In genomic region chr9:44715705-44716362, GRCm38 (mm10) we compare ENCODE assay signal across 27 mouse cellular contexts. TPM values are rescaled to one million over a fixed set of nuclear protein-coding genes. Genes with fewer than 3 reads are reported as not detected.
DNase-seq lines count a peak whose midpoint lies in the region; TF ChIP-seq lines count a peak whose summit lies in the region.
"Had no signal": no experiment of that assay in that cellular context is flagged by ENCODE, and none has a peak within 500 bp of the region (broad histone marks: within the 10 kb centered on the region; RNA-seq: fewer than 3 reads in every experiment).

No protein-coding gene starts in this region.

- no peaks in the 10 kb centered on the region for H3K36me3 ChIP-seq in ES-Bruce4 (ENCODE audit: control insufficient read depth, insufficient read depth, low read length, poor library complexity, severe bottlenecking)

- peak overlapping the region; percentile 91; the same call in 1 of the 2 replicates for H3K27ac ChIP-seq in layer of hippocampus, adult 2 months
- H3K27ac ChIP-seq in ES-Bruce4 (ENCODE audit: insufficient read depth, low read length): no peak overlapping the region
- peak overlapping the region; percentile 16 for H3K27ac ChIP-seq in olfactory bulb, adult 2 months (ENCODE audit: insufficient read depth, low read depth, low read length)
- H3K27ac ChIP-seq: embryonic facial prominence, embryonic 13.5 days; embryonic facial prominence, embryonic 15.5 days; forebrain, embryonic 10.5 days; forebrain, embryonic 12.5 days had no signal

- 95% methylated on average over 29 of the region's 29 CpGs for WGBS in olfactory bulb, adult 2 months

- H3K4me1 ChIP-seq in ES-Bruce4 (ENCODE audit: control insufficient read depth, insufficient read depth, low read length): peaks cover 3% of the 10 kb centered on the region
- H3K4me1 ChIP-seq in olfactory bulb, adult 2 months (ENCODE audit: control insufficient read depth, insufficient read depth, low read length): peaks cover 80% of the 10 kb centered on the region

- no peaks in the 10 kb centered on the region for H3K27me3 ChIP-seq in ES-Bruce4 (ENCODE audit: control insufficient read depth, insufficient read depth, low read length, poor library complexity, severe bottlenecking)
- H3K27me3 ChIP-seq: embryonic facial prominence, embryonic 13.5 days; embryonic facial prominence, embryonic 15.5 days; forebrain, embryonic 12.5 days; Patski had no signal

- no peak for TF ChIP-seq POLR2A in ES-Bruce4 (IDR thresholded peaks at IDR 0.05; ENCODE audit: insufficient read depth, low read length)
- TF ChIP-seq POLR2A in olfactory bulb, adult 2 months (IDR thresholded peaks at IDR 0.05; ENCODE audit: insufficient read depth, low read depth, low read length): no peak

- H3K9ac ChIP-seq in ES-Bruce4 (ENCODE audit: low read depth, poor library complexity, severe bottlenecking): peak overlapping the region; percentile 10; the same call in 1 of the 2 replicates
- H3K9ac ChIP-seq: embryonic facial prominence, embryonic 13.5 days; embryonic facial prominence, embryonic 15.5 days; forebrain, embryonic 12.5 days had no signal

- H3K4me3 ChIP-seq in layer of hippocampus, adult 2 months: no peak overlapping the region; the same call in 1 of the 2 replicates
- H3K4me3 ChIP-seq in ES-Bruce4 (ENCODE audit: low read depth, low read length): peak overlapping the region; percentile 59
- no peak overlapping the region for H3K4me3 ChIP-seq in olfactory bulb, adult 2 months (ENCODE audit: insufficient read depth, low read depth, low read length)
- H3K4me3 ChIP-seq: embryonic facial prominence, embryonic 13.5 days; embryonic facial prominence, embryonic 15.5 days; erythroblast, embryonic 14.5 days; forebrain, embryonic 10.5 days; forebrain, embryonic 12.5 days had no signal

- no peak for TF ChIP-seq CTCF in layer of hippocampus, adult 2 months (conservative IDR thresholded peaks at IDR 0.05)
- no peak for TF ChIP-seq CTCF in ES-Bruce4 (IDR thresholded peaks at IDR 0.05; ENCODE audit: low read depth, low read length)
- TF ChIP-seq CTCF in olfactory bulb, adult 2 months (IDR thresholded peaks at IDR 0.05; ENCODE audit: insufficient read depth, low read depth, low read length): no peak

- TF ChIP-seq EP300 in ES-Bruce4 (IDR thresholded peaks at IDR 0.05; ENCODE audit: insufficient read depth, low read depth, low read length): no peak

- H3K9me3 ChIP-seq in ES-Bruce4 (replicated peaks; ENCODE audit: control insufficient read depth, insufficient read depth, low read length, poor library complexity, severe bottlenecking): no peaks in the 10 kb centered on the region
- H3K9me3 ChIP-seq: embryonic facial prominence, embryonic 13.5 days; embryonic facial prominence, embryonic 15.5 days; forebrain, embryonic 10.5 days; forebrain, embryonic 12.5 days; G1E had no signal

- DNase-seq in cerebellum, adult 9-11 months: peak; percentile 54
- DNase-seq in cerebellum, postnatal 10 days: no peak
- no peak for DNase-seq in layer of hippocampus, adult 2 months (ENCODE audit: low spot score in 2 of 2)
- DNase-seq in layer of hippocampus, adult 18-20 months (ENCODE audit: low spot score in 2 of 2): no peak
- no peak for DNase-seq in right cerebral cortex, postnatal 10 days (ENCODE audit: low spot score in 2 of 2)
- DNase-seq in natural killer cell, adult 2 months (ENCODE audit: low spot score in 2 of 2): no peak
- DNase-seq: adrenal gland, adult 2 months; adrenal gland, postnatal 10 days; adrenal gland, postnatal 25 days; embryo, embryonic 11 days had no signal

RNA-seq across cellular contexts. Expression of gene Phldb1, which starts 19.2 kb away (rescaled TPM):
- 10 to 100 TPM; 71.8 to 86.4 TPM for total RNA-seq in layer of hippocampus, adult 2 months (2021)
- total RNA-seq in layer of hippocampus, adult 18-20 months (2021): 10 to 100 TPM; 62.4 to 84.0 TPM
- 19.0 and 22.3 TPM in 2 replicates for polyA plus RNA-seq in ES-Bruce4 (2011; ENCODE audit: insufficient read depth, insufficient read length, low read depth, missing spikeins)
- polyA plus RNA-seq in olfactory bulb, adult 2 months (2012; ENCODE audit: insufficient read depth, insufficient read length, low replicate concordance, missing spikeins): not detected in 2 replicates

RNA-seq across cellular contexts. Expression of gene Treh, which starts 42.8 kb away (rescaled TPM):
- under 1 TPM in 1 of 2 experiments, not detected in 1; 0.18 TPM for total RNA-seq in layer of hippocampus, adult 2 months (2021)
- not detected for total RNA-seq in layer of hippocampus, adult 18-20 months (2021)
- not detected in 2 replicates for polyA plus RNA-seq in ES-Bruce4 (2011; ENCODE audit: insufficient read depth, insufficient read length, low read depth, missing spikeins)
- polyA plus RNA-seq in olfactory bulb, adult 2 months (2012; ENCODE audit: insufficient read depth, insufficient read length, low replicate concordance, missing spikeins): not detected in 2 replicates
- total RNA-seq: adrenal gland, adult 2 months; adrenal gland, postnatal 10 days; adrenal gland, postnatal 25 days; adrenal gland, postnatal 4 days; common myeloid progenitor, adult 5-6 weeks; G1E had no signal
- polyA plus RNA-seq: activated CD4-positive, CD25-positive, alpha-beta regulatory T cell, adult 4 months; adrenal gland, adult 2 months; brain, embryonic 14.5 days; C2C12; embryonic facial prominence, embryonic 11.5 days; embryonic facial prominence, embryonic 13.5 days; embryonic facial prominence, embryonic 15.5 days; erythroblast, embryonic 14.5 days; forebrain, embryonic 10.5 days; forebrain, embryonic 12.5 days; forebrain, embryonic 14.5 days; forebrain, embryonic 16.5 days; G1E; Patski had no signal

RNA-seq across cellular contexts. Expression of gene Arcn1, which starts 51.8 kb away (rescaled TPM):
- total RNA-seq in layer of hippocampus, adult 2 months (2021): 100 to 1,000 TPM in 1 of 2 experiments, 10 to 100 TPM in 1; 100.0 to 103 TPM
- total RNA-seq in layer of hippocampus, adult 18-20 months (2021): 100 to 1,000 TPM in 1 of 2 experiments, 10 to 100 TPM in 1; 97.1 to 103 TPM
- 259 and 291 TPM in 2 replicates for polyA plus RNA-seq in ES-Bruce4 (2011; ENCODE audit: insufficient read depth, insufficient read length, low read depth, missing spikeins)
- polyA plus RNA-seq in olfactory bulb, adult 2 months (2012; ENCODE audit: insufficient read depth, insufficient read length, low replicate concordance, missing spikeins): 192 TPM in 1 of 2 replicates, not detected in the other

RNA-seq across cellular contexts. Expression of gene Ift46, which starts 51.9 kb away (rescaled TPM):
- total RNA-seq in layer of hippocampus, adult 2 months (2021): 10 to 100 TPM; 73.9 to 84.9 TPM
- total RNA-seq in layer of hippocampus, adult 18-20 months (2021): 10 to 100 TPM; 65.2 to 78.9 TPM
- polyA plus RNA-seq in ES-Bruce4 (2011; ENCODE audit: insufficient read depth, insufficient read length, low read depth, missing spikeins): 329 and 336 TPM in 2 replicates
- polyA plus RNA-seq in olfactory bulb, adult 2 months (2012; ENCODE audit: insufficient read depth, insufficient read length, low replicate concordance, missing spikeins): not detected in 2 replicates
